Mouse (Mus musculus): ENCODE measurements around the gene Tm9sf2.

DNA sequence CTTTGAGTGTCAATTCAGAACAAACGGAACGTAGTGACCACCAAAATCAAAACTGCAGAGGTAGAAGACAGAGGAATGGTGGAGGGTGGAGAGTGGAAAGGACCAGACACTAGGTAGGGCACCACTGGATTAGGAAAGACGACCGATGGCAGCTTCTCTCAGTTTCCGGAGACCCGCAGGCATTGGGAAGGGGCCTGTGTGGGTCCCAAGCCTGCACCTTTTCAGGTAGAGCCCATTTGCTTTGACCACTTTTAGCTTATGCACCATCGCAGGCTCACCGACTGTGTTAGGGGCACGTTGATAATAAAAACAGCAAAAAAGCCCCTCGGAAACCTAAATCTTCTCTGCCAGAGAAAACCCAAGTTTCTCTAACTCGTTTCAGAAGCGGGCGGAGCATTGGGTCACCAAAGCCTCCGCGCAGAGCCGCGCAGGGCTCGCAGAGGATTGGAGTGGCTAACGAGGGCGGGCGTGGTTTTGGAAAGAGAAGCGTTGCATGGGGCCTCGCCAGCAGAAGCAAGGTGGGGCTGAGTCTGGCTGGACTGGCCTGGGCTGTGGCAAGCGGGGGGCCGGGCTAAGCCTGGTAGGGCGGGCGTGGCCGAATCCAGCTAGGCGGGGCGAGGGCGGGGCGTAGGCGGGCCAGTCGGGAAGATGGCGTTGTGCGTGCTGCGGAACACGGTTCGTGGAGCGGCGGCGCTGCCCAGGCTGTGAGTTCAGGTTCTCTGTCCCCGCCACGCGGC lies 74.4 kb downstream of the Tm9sf2 start, which contains the start of gene Clybl:
- no peak for TF ChIP-seq CTCF (IDR thresholded peaks at IDR 0.05; ENCODE audit: low read depth, low read length)
- TF ChIP-seq POLR2A (IDR thresholded peaks at IDR 0.05; ENCODE audit: extremely low read depth, insufficient read depth, low read length): peak; percentile 79
